Mouse (Mus musculus) liver, embryonic 11.5 days (tissue): ENCODE results near the gene Art3. TPM values are rescaled to one million over a fixed set of nuclear protein-coding genes. Genes with fewer than 3 reads are reported as not detected.

ENCODE experiments used
- ATAC-seq: fragments of 200-750 bp; cut with Nextera tagmentation; replicated peaks from 2 replicates; pipeline ENCODE4 v1.8.0; 2017; ENCODE audit warnings: moderate number of reproducible peaks, mild to moderate bottlenecking, moderate TSS enrichment, moderate library complexity; ENCODE audit not compliant: low FRiP score
- DNase-seq: peaks from one replicate; pipeline ENCODE4 v3.0.0-alpha.2; 2017; ENCODE audit warnings: low spot score
- H3K27ac ChIP-seq: fragments of 300-500 bp; sonication (generic); 2 replicates; pipeline ENCODE4 v1.5.1; 2014; ENCODE audit warnings: mild to moderate bottlenecking, low read depth, low read length, control low read depth
- H3K27me3 ChIP-seq: fragments of 300-500 bp; sonication (generic); replicated peaks from 2 replicates; pipeline ENCODE4 v1.6.1; 2014; ENCODE audit warnings: low read length, mixed read lengths; ENCODE audit not compliant: control insufficient read depth, insufficient read depth
- H3K36me3 ChIP-seq: fragments of 300-500 bp; sonication (generic); 2 replicates; pipeline ENCODE4 v1.6.1; 2014; ENCODE audit warnings: mild to moderate bottlenecking, low read length, moderate library complexity, mixed read lengths; ENCODE audit not compliant: control insufficient read depth, insufficient read depth
- H3K4me1 ChIP-seq: fragments of 300-500 bp; sonication (generic); replicated peaks from 2 replicates; pipeline ENCODE4 v1.6.1; 2014; ENCODE audit warnings: low read length, mixed read lengths; ENCODE audit not compliant: control insufficient read depth, insufficient read depth
- H3K4me2 ChIP-seq: fragments of 300-500 bp; sonication (generic); 2 replicates; pipeline ENCODE4 v1.6.1; 2014; ENCODE audit warnings: mild to moderate bottlenecking, control low read depth, moderate library complexity
- H3K4me3 ChIP-seq: fragments of 300-500 bp; sonication (generic); 2 replicates; pipeline ENCODE4 v1.5.1; 2014; ENCODE audit warnings: low read depth, low read length, control low read depth
- H3K9ac ChIP-seq: fragments of 300-500 bp; sonication (generic); 2 replicates; pipeline ENCODE4 v1.6.1; 2014; ENCODE audit warnings: low read depth, low read length, control low read depth
- H3K9me3 ChIP-seq: fragments of 300-500 bp; sonication (generic); 2 replicates; pipeline ENCODE4 v1.6.1; 2016; ENCODE audit warnings: low read length, inconsistent platforms, mixed read lengths; ENCODE audit not compliant: control insufficient read depth
- WGBS: fragments of 180-500 bp; shearing (Covaris S2); extraction: QIAGEN DNeasy Blood & Tissue Kit; methylation state at CpG from one replicate; pipeline ENCODE4 v1.1.7; 2014; 5-methylcytosine and 5-hydroxymethylcytosine counted together
- polyA plus RNA-seq: library from polyadenylated mRNA; unstranded; fragments of >200 nt; fragmentation: Nextera tagmentation; extraction: Ambion mirVana; gene quantifications from 2 replicates; pipeline ENCODE4 v1.2.1, GENCODE M21; 2014

Art3 gene
- polyA plus RNA-seq, 1 experiment from 2014 or later, result 1.8 TPM

- WGBS, result 89% methylated on average over 7 of the region's 7 CpGs
- no peak overlapping the region for H3K27ac ChIP-seq
- H3K36me3 ChIP-seq, result peaks cover 27% of the 10 kb centered on the region
- DNase-seq (no peak), ATAC-seq (no peak)
- no peak overlapping the region for H3K9ac ChIP-seq
- H3K4me2 ChIP-seq, result no peak overlapping the region
- H3K9me3 ChIP-seq, result 0 out of 2 replicates have a peak, but pooled peaks cover 3% of the 10 kb centered on the region
- H3K4me3 ChIP-seq, result no peak overlapping the region
- H3K27me3 ChIP-seq, result no peaks in the 10 kb centered on the region
- H3K4me1 ChIP-seq, result peaks cover 5% of the 10 kb centered on the region
Measured at GRCm38 (mm10) chr5:92431611-92432010, 100.0 kb downstream of the Art3 start.

DNA sequence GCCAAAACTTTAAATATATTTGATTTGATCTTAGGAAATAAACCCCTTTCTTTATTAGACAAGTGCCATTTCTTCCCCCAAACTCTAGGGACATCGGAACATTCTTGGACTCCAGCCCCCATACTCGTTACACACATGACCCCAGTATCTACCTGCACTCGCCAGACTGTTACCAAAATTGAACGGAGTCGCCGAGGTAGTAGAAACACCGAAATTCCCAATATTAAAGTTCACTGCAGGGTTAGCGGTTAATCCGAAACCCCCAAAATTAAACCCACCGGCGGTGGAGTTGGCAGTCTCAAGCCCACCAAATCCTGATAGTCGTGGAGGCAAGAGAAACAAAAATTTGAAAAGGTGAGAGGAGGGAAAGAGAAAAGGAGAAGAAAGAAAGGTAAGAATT, 102.4 kb downstream of the Art3 start:
- H3K27ac ChIP-seq, result peak overlapping the region; percentile 91; the same call in 1 of the 2 replicates
- no peaks in the 10 kb centered on the region for H3K27me3 ChIP-seq
- peak overlapping the region; percentile 96 for H3K9ac ChIP-seq
- peaks cover 15% of the 10 kb centered on the region for H3K4me1 ChIP-seq
- WGBS, result 1% methylated on average over 12 of the region's 12 CpGs
- H3K36me3 ChIP-seq, result peaks cover 2% of the 10 kb centered on the region; the same call in 1 of the 2 replicates
- DNase-seq, result no peak
- no peaks in the 10 kb centered on the region for H3K9me3 ChIP-seq
- H3K4me3 ChIP-seq, result peak overlapping the region; percentile 93
- no peak for ATAC-seq
- H3K4me2 ChIP-seq, result peak overlapping the region; percentile 85

DNA sequence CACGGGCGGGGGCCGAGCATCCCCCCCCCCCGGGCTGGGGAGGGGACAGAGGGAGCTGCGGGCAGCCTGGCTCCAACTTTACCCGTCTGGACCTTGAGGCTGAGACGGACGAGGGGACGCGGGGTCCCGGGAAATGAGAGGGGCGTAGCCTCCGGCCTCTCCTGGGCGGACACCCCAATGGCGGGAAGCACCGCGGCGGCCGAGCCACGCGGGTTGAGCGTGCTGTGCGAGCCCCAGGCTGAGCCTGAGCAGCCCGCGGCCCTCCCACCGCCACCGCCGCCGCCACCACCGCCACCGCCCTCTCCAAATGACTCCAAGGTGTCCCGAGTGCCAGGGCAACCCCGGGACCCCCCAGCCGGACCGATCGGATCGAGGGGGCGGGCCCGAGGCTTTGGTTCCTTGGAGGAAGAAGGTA, 103.0 kb downstream of the Art3 start:
- DNase-seq, result no peak

DNA sequence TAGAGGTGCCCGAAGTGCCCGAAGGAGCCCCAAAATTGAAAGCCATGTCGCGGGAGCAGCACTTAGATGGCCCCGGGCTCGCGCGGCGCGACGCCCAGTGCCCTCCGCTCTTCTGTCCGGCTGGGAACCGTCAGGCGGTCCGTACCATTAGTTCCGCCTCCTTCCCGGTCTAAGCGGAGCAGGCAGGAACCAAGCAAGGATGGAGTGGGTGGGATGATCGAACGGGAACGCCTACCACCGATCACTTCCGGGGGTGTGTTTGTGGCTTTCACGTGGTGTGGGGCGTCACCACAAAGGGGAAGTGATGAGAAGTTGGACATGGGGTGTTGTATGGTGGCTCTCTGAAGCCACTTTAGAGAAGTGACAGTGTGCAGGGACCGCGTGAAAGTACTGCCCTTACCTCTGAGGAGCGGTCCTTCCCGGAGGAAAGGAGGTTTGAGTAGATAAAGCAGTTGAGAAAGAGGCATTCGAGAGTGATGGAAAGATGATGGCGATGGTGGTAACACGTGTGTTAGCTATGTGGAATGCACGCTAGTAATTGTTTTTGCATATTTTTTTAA, 103.5 kb downstream of the Art3 start, which contains the start of gene Nup54:
Gene Nup54, minus strand, starts transcription at position 195 of the 560 bp plus-strand sequence.
- peak; percentile 96 for DNase-seq
- no peaks in the 10 kb centered on the region for H3K9me3 ChIP-seq
- H3K27ac ChIP-seq, result peak within 1 kb of the TSS; percentile 91
- H3K27me3 ChIP-seq, result no peaks in the 10 kb centered on the region
- H3K36me3 ChIP-seq, result no peaks in the 10 kb centered on the region
- peaks cover 15% of the 10 kb centered on the region for H3K4me1 ChIP-seq
- H3K4me2 ChIP-seq, result peak within 1 kb of the TSS; percentile 85
- H3K9ac ChIP-seq, result peak within 1 kb of the TSS; percentile 96
- peak; percentile 97 for ATAC-seq
- WGBS, result under 1% methylated on average over 34 of the region's 34 CpGs
- peak within 1 kb of the TSS; percentile 93 for H3K4me3 ChIP-seq

More for the DNA sequence above, 103.0 kb downstream of the Art3 start:
- peak; percentile 73 for ATAC-seq
- Histone ChIP-seq H3K9me3 (no peaks in the 10 kb centered on the region), H3K4me3 (peak overlapping the region; percentile 93), H3K27me3 (no peaks in the 10 kb centered on the region), H3K9ac (peak overlapping the region; percentile 96), H3K27ac (peak overlapping the region; percentile 91), H3K4me2 (peak overlapping the region; percentile 85), H3K4me1 (peaks cover 15% of the 10 kb centered on the region), H3K36me3 (no peaks in the 10 kb centered on the region)
- under 1% methylated on average over 36 of the region's 39 CpGs for WGBS

DNA sequence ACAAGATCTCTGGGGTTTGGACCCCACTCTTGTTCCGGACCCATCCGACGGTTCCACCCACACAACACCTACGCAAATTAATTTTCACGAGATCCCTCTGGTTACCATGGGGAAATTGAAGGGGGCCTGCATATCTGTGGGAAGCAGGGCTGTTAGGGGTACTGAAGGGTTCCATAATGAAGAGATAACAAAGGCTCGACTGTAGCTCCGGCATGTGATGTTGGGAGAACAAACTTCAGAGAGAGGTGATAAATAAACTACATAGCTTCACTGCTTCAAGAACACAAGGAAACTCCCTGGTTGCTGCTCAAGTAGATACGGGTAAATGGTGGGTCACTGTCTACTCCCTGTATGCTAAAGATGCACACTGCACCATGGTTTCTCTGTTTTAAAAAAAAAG, 106.9 kb downstream of the Art3 start:
- DNase-seq, result no peak
- Histone ChIP-seq H3K9ac (no peak overlapping the region), H3K9me3 (no peaks in the 10 kb centered on the region), H3K27ac (peak overlapping the region; percentile 26; the same call in 1 of the 2 replicates), H3K4me3 (no peak overlapping the region), H3K4me2 (no peak overlapping the region), H3K36me3 (no peaks in the 10 kb centered on the region), H3K4me1 (peaks cover 22% of the 10 kb centered on the region), H3K27me3 (no peaks in the 10 kb centered on the region)
- ATAC-seq, result 0 out of 2 replicates have a peak, but pooled peaks have one; percentile 9
- 58% methylated on average over 8 of the region's 8 CpGs for WGBS

DNA sequence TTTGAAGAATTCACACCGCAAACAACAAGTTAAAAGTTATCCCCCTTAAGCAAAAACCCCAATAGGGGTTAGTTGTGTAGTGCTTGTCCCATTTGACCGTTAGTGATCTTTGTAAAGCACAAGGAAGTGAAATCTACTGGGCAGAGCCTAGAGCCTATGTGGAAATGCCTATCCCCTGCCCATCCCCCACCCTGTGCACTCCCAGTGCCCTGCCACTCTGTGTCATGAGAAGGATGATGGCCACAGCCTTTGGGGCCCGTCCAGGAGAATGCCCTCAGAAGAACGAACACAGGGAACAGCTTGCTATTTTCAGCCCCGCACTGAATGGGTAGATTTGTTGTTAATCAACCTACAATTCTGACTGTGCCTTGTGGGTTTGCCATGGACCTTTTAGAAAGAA, 109.9 kb downstream of the Art3 start:
- WGBS, result 54% methylated on average over 5 of the region's 5 CpGs
- Histone ChIP-seq H3K27ac (no peak overlapping the region), H3K9ac (no peak overlapping the region), H3K4me2 (no peak overlapping the region), H3K36me3 (0 out of 2 replicates have a peak, but pooled peaks cover 3% of the 10 kb centered on the region), H3K27me3 (no peaks in the 10 kb centered on the region), H3K4me1 (peaks cover 22% of the 10 kb centered on the region), H3K9me3 (no peaks in the 10 kb centered on the region), H3K4me3 (no peak overlapping the region)
- DNase-seq (no peak), ATAC-seq (no peak)

DNA sequence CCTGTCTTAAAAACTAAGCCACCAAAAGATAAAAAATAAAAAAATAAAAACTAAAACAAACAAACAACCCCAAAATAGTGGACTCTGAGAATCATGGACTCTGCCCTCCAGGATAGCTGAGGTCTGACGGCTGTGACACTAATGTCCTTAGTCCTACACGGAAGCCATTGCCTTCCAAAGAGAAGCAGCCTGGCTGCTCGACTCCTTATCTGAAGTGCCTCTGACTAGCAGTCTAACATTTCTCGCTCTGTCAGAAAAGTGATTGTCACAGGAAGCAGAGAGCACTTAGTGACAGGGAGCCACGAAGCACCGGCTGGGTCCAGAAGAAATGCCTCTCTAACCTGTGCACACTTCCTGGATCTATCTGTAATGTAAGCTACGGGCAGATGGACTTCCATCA, 111.3 kb downstream of the Art3 start:
- Histone ChIP-seq H3K27ac (no peak overlapping the region), H3K4me3 (no peak overlapping the region), H3K27me3 (no peaks in the 10 kb centered on the region), H3K4me2 (no peak overlapping the region), H3K9ac (no peak overlapping the region), H3K4me1 (peaks cover 19% of the 10 kb centered on the region), H3K36me3 (peaks cover 9% of the 10 kb centered on the region; the same call in 1 of the 2 replicates), H3K9me3 (no peaks in the 10 kb centered on the region)
- WGBS, result 41% methylated on average over 7 of the region's 7 CpGs
- peak; percentile 49 for ATAC-seq
- DNase-seq, result no peak

DNA sequence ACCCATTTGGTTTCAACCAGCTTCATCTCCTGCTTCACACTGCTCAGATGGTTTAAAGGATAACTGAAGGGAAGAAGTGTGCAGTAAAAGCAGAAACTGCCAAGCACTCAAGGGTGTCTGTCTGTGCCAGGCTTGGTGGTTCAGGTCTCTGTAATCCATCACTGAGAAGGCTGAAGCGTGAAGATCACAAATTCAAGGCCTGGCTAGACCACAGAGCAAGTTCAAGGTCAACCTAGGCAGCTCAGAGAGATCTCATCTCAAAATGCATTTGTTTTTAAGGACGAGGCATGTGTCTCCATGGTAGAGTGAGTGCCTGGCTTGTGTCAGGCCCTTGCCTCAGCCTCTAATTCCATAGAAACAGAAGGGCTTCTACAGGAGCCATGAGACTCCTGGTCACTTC, 113.4 kb downstream of the Art3 start:
- no peak for DNase-seq
- no peak overlapping the region for H3K4me3 ChIP-seq
- no peak overlapping the region for H3K4me2 ChIP-seq
- H3K9me3 ChIP-seq, result no peaks in the 10 kb centered on the region
- H3K4me1 ChIP-seq, result peaks cover 12% of the 10 kb centered on the region; the same call in 1 of the 2 replicates
- ATAC-seq, result no peak
- H3K36me3 ChIP-seq, result peaks cover 12% of the 10 kb centered on the region
- 82% methylated on average over 2 of the region's 2 CpGs for WGBS
- H3K9ac ChIP-seq, result no peak overlapping the region
- no peak overlapping the region for H3K27ac ChIP-seq
- H3K27me3 ChIP-seq, result no peaks in the 10 kb centered on the region

GRCm38 (mm10) chr5:92446736-92447135, 115.1 kb downstream of the Art3 start:
- Histone ChIP-seq H3K9me3 (no peaks in the 10 kb centered on the region), H3K4me2 (no peak overlapping the region), H3K4me1 (peaks cover 5% of the 10 kb centered on the region; the same call in 1 of the 2 replicates), H3K9ac (no peak overlapping the region), H3K4me3 (no peak overlapping the region), H3K27ac (no peak overlapping the region), H3K27me3 (no peaks in the 10 kb centered on the region), H3K36me3 (peaks cover 12% of the 10 kb centered on the region)
- WGBS, result 90% methylated on average over 5 of the region's 5 CpGs
- DNase-seq (no peak), ATAC-seq (no peak)
